Mouse (Mus musculus) urinary bladder, postnatal 0 days (tissue): ENCODE data around the gene Tex11. TPM values are rescaled to one million over a fixed set of nuclear protein-coding genes. Genes with fewer than 3 reads are reported as not detected.

Source experiments
- polyA plus RNA-seq: library from polyadenylated mRNA; unstranded; fragments of >200 nt; fragmentation: Nextera tagmentation; extraction: Ambion mirVana; gene quantifications from 2 replicates; pipeline ENCODE4 v1.2.1, GENCODE M21; 2015

Gene Tex11
- 0.05 and 0.11 TPM in 2 replicates for polyA plus RNA-seq

DNA sequence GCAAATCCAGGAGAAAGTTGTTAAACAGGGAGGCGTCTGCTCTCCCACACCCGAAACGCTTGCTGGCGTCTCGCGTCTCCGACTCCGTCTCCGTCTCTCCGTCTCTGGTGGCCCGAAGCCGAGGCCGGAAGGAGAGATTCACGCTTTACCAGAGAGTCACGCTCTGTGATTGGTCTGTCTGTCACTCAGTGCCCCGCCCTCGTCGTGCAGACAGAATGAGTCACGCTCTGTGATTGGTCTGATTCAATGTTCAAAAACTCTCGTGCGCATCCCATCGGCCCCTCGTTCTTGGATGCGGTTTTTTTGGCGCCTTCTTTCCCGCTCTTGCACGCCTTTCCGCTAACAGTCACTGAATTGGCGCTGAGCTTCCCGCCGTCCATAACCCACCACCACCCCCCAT, at the start of gene Tex11:
Tex11 (minus strand) TSS at position 127 of the 400 bp plus-strand sequence.

DNA sequence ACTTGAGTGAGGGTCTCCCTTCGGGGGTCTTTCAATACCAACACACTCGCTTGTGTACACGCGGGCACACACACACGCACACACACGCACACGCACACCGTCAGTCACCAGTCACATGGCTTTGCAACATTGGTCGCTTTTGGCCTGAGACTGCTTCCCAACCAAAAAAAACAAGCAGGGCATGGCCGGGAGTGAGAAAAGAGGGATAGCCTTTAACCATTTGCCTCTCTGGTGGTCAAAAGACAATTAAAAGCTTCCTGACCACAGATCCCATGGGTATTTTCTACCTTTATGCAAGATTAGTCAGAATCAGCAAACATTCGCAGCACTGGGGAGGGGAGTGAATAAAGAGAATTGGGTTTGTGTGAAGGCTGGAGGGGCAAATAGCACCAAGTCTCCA, 26.5 kb upstream of the Tex11 start, which contains the start of gene Slc7a3:
Slc7a3 (minus strand) TSS at position 101 of the 400 bp plus-strand sequence.

Other genes with a start within 250 kb of the Tex11 start
- gene Slc7a3, start 26.4 kb upstream of the Tex11 start, polyA plus RNA-seq, result 0.48 and 0.67 TPM in 2 replicates
- gene Snx12, start 162.9 kb upstream of the Tex11 start, polyA plus RNA-seq, result 59.2 and 62.9 TPM in 2 replicates
- 1.6 and 1.8 TPM in 2 replicates for gene Foxo4, start 194.9 kb upstream of the Tex11 start, polyA plus RNA-seq
- not detected in 2 replicates for gene Gm614, start 204.3 kb upstream of the Tex11 start, polyA plus RNA-seq
- 3.9 and 11.7 TPM in 2 replicates for gene Il2rg, start 208.6 kb upstream of the Tex11 start, polyA plus RNA-seq
- gene Gm20489, start 209.4 kb upstream of the Tex11 start, polyA plus RNA-seq, result not detected in 2 replicates
- gene Med12, start 214.4 kb upstream of the Tex11 start, polyA plus RNA-seq, result 12.9 and 15.4 TPM in 2 replicates
- 1.2 and 1.5 TPM in 2 replicates for gene Nlgn3, start 239.5 kb upstream of the Tex11 start, polyA plus RNA-seq